Mouse (Mus musculus) left cerebral cortex, adult 9 months (tissue): ENCODE measurements around the gene Chn1.
A peak's percentile ranks its signal among the peaks of the same experiment; 100 is the strongest.

Source experiments
- DNase-seq, 2 experiments: peaks; one replicate each; pipeline ENCODE4 v3.0.0; 2022; ENCODE audit warnings: low spot score in 2 of 2

Gene Chn1

GRCm38 (mm10) chr2:73746375-73746770, 28.8 kb downstream of the Chn1 start:
- no peak for DNase-seq

- peak in 1 of 2 experiments; percentile 53 for DNase-seq
Measured at GRCm38 (mm10) chr2:73745647-73746374, 29.3 kb downstream of the Chn1 start.

GRCm38 (mm10) chr2:73741286-73741685, 33.9 kb downstream of the Chn1 start:
- DNase-seq: peak in 1 of 2 experiments; percentile 51

- DNase-seq: no peak
Measured at GRCm38 (mm10) chr2:73727868-73728267, 47.3 kb downstream of the Chn1 start.

GRCm38 (mm10) chr2:73724934-73725333, 50.2 kb downstream of the Chn1 start:
- DNase-seq: no peak

- no peak for DNase-seq
Measured at GRCm38 (mm10) chr2:73721821-73722220, 53.3 kb downstream of the Chn1 start.

- no peak for DNase-seq
Measured at GRCm38 (mm10) chr2:73712481-73712880, 62.7 kb downstream of the Chn1 start.

- peak in 1 of 2 experiments; percentile 38 for DNase-seq
Measured at GRCm38 (mm10) chr2:73693045-73693444, 82.1 kb downstream of the Chn1 start.

- peak in 1 of 2 experiments; percentile 27 for DNase-seq
Measured at GRCm38 (mm10) chr2:73690783-73691604, 84.2 kb downstream of the Chn1 start.

GRCm38 (mm10) chr2:73682500-73682899, 92.6 kb downstream of the Chn1 start:
- no peak for DNase-seq

- DNase-seq: peak in 1 of 2 experiments; percentile 32
Measured at GRCm38 (mm10) chr2:73680425-73681027, 94.6 kb downstream of the Chn1 start.

- no peak for DNase-seq
Measured at GRCm38 (mm10) chr2:73668608-73669007, 106.5 kb downstream of the Chn1 start.

- DNase-seq: peak in 1 of 2 experiments; percentile 12
Measured at GRCm38 (mm10) chr2:73660566-73661134, 114.5 kb downstream of the Chn1 start.

GRCm38 (mm10) chr2:73659726-73660565, 115.2 kb downstream of the Chn1 start:
- DNase-seq: peak; percentile 85 to 88

GRCm38 (mm10) chr2:73659041-73659440, 116.1 kb downstream of the Chn1 start:
- no peak for DNase-seq

- peak in 1 of 2 experiments; percentile 68 for DNase-seq
Measured at GRCm38 (mm10) chr2:73657961-73658360, 117.2 kb downstream of the Chn1 start.

- DNase-seq: peak; percentile 79 to 80
Measured at GRCm38 (mm10) chr2:73657151-73657550, 118.0 kb downstream of the Chn1 start.

GRCm38 (mm10) chr2:73655663-73656062, 119.5 kb downstream of the Chn1 start:
- DNase-seq: no peak

- DNase-seq: no peak
Measured at GRCm38 (mm10) chr2:73654892-73655243, 120.3 kb downstream of the Chn1 start.

- no peak for DNase-seq
Measured at GRCm38 (mm10) chr2:73654059-73654891, 120.9 kb downstream of the Chn1 start.
